Mouse (Mus musculus) MEL (cell line): Measurements from ENCODE around the gene Mpv17l2.

Experiments used
- CTCF ChIP-seq, 3 experiments: IDR thresholded peaks in 2 of 3; conservative IDR thresholded peaks in 1 of 3; 2 replicates each; pipeline ENCODE4 v1.5.1; 2011 to 2012; ENCODE audit warnings: low read length in 3 of 3, low read depth in 2 of 3, mild to moderate bottlenecking in 2 of 3, improper control_type of control experiment in 1 of 3, inconsistent platforms in 1 of 3, mixed read lengths in 1 of 3, moderate library complexity in 1 of 3; ENCODE audit not compliant: control insufficient read depth in 1 of 3, insufficient read depth in 1 of 3, poor library complexity in 1 of 3, severe bottlenecking in 1 of 3
- E2F4 ChIP-seq: IDR thresholded peaks from 2 replicates; pipeline ENCODE4 v1.6.1; 2011; ENCODE audit warnings: low read depth, low read length, improper control_type of control experiment, borderline replicate concordance
- HCFC1 ChIP-seq: IDR thresholded peaks from 2 replicates; pipeline ENCODE4 v1.6.1; 2012; ENCODE audit warnings: low read depth, mild to moderate bottlenecking, inconsistent platforms, low read length, improper control_type of control experiment, moderate library complexity
- MAFK ChIP-seq: IDR thresholded peaks from 2 replicates; pipeline ENCODE4 v1.6.1; 2011; ENCODE audit warnings: low read depth, mild to moderate bottlenecking, low read length, improper control_type of control experiment, borderline replicate concordance
- MAX ChIP-seq: IDR thresholded peaks from 2 replicates; pipeline ENCODE4 v1.6.1; 2011; ENCODE audit warnings: low read length, improper control_type of control experiment
- MXI1 ChIP-seq: IDR thresholded peaks from 2 replicates; pipeline ENCODE4 v1.6.1; 2011; ENCODE audit warnings: mild to moderate bottlenecking, low read depth, low read length, improper control_type of control experiment
- POLR2AphosphoS2 ChIP-seq: IDR thresholded peaks from 2 replicates; pipeline ENCODE4 v1.6.1; 2011; ENCODE audit warnings: low read length, improper control_type of control experiment
- RAD21 ChIP-seq: IDR thresholded peaks from 2 replicates; pipeline ENCODE4 v1.6.1; 2011; ENCODE audit warnings: mild to moderate bottlenecking, low read depth, low read length, improper control_type of control experiment
- ZNF384 ChIP-seq: IDR thresholded peaks from 2 replicates; pipeline ENCODE4 v1.6.1; 2012; ENCODE audit warnings: low read depth, mild to moderate bottlenecking, inconsistent platforms, low read length, improper control_type of control experiment

DNA sequence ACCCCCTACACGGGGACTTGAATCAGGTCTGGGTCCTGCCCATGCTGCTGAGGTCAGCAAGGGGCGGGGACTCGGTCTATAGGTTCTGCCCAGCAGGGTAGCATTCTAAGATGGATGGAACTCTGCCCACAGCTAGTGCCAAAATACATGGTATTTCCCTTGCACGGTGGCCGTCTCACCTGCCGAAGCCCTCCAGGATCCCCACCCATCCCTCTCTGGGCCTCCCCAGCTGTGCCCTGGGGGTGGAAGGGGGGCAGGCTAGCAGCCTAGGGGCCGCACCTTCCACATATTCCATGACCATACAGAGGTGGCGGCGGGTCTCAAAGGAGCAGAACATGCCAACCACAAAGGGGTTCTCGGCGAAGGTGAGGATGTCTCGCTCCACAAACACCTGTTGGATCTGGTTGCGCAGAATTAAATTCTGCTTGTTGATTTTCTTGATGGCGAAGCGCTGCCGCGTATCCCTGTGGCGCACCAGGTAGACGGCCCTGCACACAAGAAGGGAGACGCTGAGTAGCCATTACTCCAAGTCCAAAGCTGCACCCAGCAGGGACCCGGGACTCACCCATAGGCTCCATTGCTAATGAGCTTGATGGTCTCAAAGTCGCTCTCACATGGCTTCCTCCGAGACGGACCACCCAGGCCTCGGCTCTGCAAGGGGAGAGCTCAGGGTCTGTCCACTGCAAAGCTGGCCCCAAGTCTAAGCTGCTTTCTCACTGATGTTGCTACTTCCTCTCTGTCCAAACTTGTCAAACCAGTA is 25.7 kb upstream of the Mpv17l2 start:
- TF ChIP-seq MAX (no peak), CTCF (IDR thresholded peaks at IDR 0.05 in 2 of 3, conservative IDR thresholded peaks at IDR 0.05 in 1 of 3; ENCODE audit: control insufficient read depth in 1 of 3, insufficient read depth in 1 of 3, low read depth in 2 of 3, low read length in 3 of 3, poor library complexity in 1 of 3, severe bottlenecking in 1 of 3) (no peak), ZNF384 (no peak), E2F4 (no peak), MXI1 (no peak), POLR2AphosphoS2 (no peak), MAFK (no peak), RAD21 (no peak), HCFC1 (no peak)
